Mouse (Mus musculus): ENCODE measurements at regions not wholly inside any gene's neighbourhood (a gene's known extent, or its start where the extent isn't known, plus 50 kb on each side); places are given as distances from the start of the nearest gene placed in this dataset.

DNA sequence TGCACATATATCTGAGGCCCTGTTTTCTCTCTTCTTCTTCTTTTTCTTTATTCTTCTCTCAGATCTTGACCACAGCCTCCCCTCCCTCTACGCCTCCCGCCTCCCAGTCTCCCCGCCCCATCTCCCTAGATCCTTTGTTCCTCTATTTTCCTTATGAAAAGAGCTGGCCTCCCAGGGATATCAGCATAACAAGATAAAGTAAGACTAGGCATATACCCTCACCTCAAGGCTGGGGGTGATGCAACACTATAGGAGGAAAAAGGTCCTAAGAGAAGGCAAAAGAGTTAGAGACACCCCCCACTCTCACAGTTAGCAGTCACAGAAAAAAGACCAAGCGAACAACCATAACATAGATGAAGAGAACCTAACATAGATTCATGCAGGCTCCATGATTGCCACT lies 57.5 kb upstream of the Pgrmc2 start:
- no peak for DNase-seq (ENCODE audit: low spot score)

DNA sequence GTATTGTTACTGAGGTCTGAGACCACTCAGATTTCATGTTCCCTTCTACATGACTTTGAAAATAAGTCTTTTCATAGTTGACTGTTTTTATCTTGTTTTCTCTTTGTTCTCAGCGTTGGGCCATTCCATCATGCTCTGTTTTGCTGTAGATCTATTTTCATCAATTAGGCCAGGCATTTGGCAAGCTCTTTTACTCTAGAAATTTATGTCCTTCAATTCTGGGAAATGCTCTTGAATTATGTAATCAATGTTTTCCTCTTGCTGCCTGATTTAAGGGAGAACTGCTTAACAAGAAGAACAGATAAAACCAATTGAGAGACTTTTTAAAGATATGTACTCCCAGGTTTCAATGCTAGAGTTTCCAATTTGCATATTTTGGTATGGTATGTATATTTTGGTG lies 55.1 kb upstream of the Pgrmc2 start:
- DNase-seq (ENCODE audit: low spot score), result no peak

DNA sequence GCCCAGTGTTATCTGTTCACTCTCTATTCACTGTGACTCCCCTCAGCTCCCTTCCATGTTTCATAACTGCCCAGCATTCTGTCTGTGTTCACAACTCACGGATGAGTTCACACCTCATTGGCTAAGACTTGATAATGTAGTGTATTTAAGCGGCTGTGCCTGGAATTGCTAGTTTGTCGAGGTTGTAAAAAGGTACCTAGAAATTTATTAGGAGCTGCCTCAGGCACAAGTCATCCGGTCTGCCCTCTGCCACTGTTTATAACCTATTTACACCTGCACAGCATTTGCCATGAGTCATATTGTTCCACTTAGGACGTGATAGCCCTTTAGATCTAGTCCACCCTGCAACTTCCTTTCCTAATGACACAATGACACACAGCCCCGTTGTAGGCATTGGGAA lies 50.0 kb upstream of the Pgrmc2 start:
- no peak for DNase-seq (ENCODE audit: low spot score)
